Mouse (Mus musculus) ES-E14 (cell line): ENCODE data around the gene Fank1.

Source experiments
- CHD2 ChIP-seq: IDR thresholded peaks from 2 replicates; pipeline ENCODE4 v1.6.1; 2014; ENCODE audit warnings: mild to moderate bottlenecking, low read depth, low read length, inconsistent platforms
- HCFC1 ChIP-seq: IDR thresholded peaks from 2 replicates; pipeline ENCODE4 v1.6.1; 2012; ENCODE audit warnings: low read length, inconsistent platforms, borderline replicate concordance; ENCODE audit not compliant: insufficient read depth
- MAFK ChIP-seq: IDR thresholded peaks from 2 replicates; pipeline ENCODE4 v1.6.1; 2014; ENCODE audit warnings: mild to moderate bottlenecking, low read depth, low read length, inconsistent platforms; ENCODE audit not compliant: insufficient read depth
- ZC3H11A ChIP-seq: IDR thresholded peaks from 2 replicates; pipeline ENCODE4 v1.6.1; 2012; ENCODE audit warnings: low read depth, mild to moderate bottlenecking, inconsistent platforms, low read length, borderline replicate concordance
- ZNF384 ChIP-seq: IDR thresholded peaks from 2 replicates; pipeline ENCODE4 v1.6.1; 2012; ENCODE audit warnings: low read depth, low read length, inconsistent platforms

DNA sequence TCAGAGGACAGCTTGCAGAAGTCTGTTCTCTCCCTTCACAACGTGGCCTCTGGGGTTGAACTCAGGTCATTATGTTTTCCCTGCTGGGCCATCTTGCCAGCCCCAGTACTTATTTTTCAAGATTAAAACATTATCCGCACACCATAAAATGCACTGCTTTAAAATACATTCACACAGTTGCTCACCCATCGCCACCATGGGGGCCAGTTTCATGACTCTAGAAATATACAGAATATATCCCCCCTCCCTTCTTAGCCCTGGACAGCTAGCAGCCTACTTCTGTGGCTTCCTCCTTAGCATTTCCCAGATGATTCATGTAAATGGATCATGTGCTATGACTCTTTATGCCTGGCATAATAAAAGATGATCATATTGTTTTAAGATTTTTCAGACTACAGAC lies 99.5 kb downstream of the Fank1 start:
- TF ChIP-seq ZC3H11A (no peak), CHD2 (no peak), ZNF384 (no peak), MAFK (no peak), HCFC1 (no peak)
